Mouse (Mus musculus) left cerebral cortex, adult 18-20 months (tissue): ENCODE data around the gene Cdx2. TPM values are rescaled to one million over a fixed set of nuclear protein-coding genes. Genes with fewer than 3 reads are reported as not detected.

Experiments
- DNase-seq, 2 experiments: peaks; one replicate each; pipeline ENCODE4 v3.0.0; 2021 to 2022; ENCODE audit warnings: low spot score in 2 of 2, mixed read lengths in 1 of 2
- microRNA-seq, 2 experiments: library from miRNA; unstranded; fragments of <30 nt; microRNA quantifications; one replicate each; pipeline ENCODE4 v1.2.0; 2021
- total RNA-seq, 2 experiments: library from RNA; stranded (reverse); gene quantifications; 2 replicates each; pipeline ENCODE4 v1.2.3; 2021

The Cdx2 gene
- total RNA-seq, 2 experiments from 2014 or later = not detected

GRCm38 (mm10) chr5:147261899-147262541 is 45.0 kb downstream of the Cdx2 start:
- DNase-seq = no peak

GRCm38 (mm10) chr5:147260778-147261177 is 46.3 kb downstream of the Cdx2 start:
- DNase-seq = no peak

GRCm38 (mm10) chr5:147260189-147260588 is 46.9 kb downstream of the Cdx2 start:
- DNase-seq = no peak

Small RNA genes within 50 kb of the gene (microRNA-seq; reads per million reads assigned to microRNA genes)
- gene Mir7k = 0.25 to 0.63 reads per million in 2 experiments

Other genes starting within 250 kb of the Cdx2 start
- gene Lnx2, start 230.7 kb downstream of the Cdx2 start, total RNA-seq = 1 to 10 TPM; 4.9 to 5.0 TPM
- 10 to 100 TPM; 69.7 to 73.5 TPM for gene Polr1d, start 230.2 kb downstream of the Cdx2 start, total RNA-seq
- gene Gsx1, start 118.6 kb downstream of the Cdx2 start, total RNA-seq = under 1 TPM; 0.28 to 0.45 TPM
- not detected for gene Pdx1, start 37.3 kb downstream of the Cdx2 start, total RNA-seq
- not detected for gene Urad, start 15.2 kb upstream of the Cdx2 start, total RNA-seq
- gene Flt3, start 93.2 kb upstream of the Cdx2 start, total RNA-seq = 1 to 10 TPM; 6.1 to 9.1 TPM
- 10 to 100 TPM; 74.2 to 79.9 TPM for gene Pan3, start 122.9 kb upstream of the Cdx2 start, total RNA-seq